10 mouse cellular contexts compared by ENCODE assay signal in genomic region chr1:159816614-159817371, GRCm38 (mm10).
DNase-seq lines count a peak whose midpoint lies in the region; TF ChIP-seq lines count a peak whose summit lies in the region.
"Had no signal": no experiment of that assay in that cellular context is flagged by ENCODE, and none has a peak within 500 bp of the region (broad histone marks: within the 10 kb centered on the region; RNA-seq: fewer than 3 reads in every experiment).

No protein-coding gene starts in this region.

- no peak overlapping the region for H3K27ac ChIP-seq in gastrocnemius, adult 2 months
- H3K27ac ChIP-seq in left cerebral cortex, adult 2 months, result no peak overlapping the region
- H3K27ac ChIP-seq: forebrain, embryonic 15.5 days; liver, embryonic 14.5 days had no signal

- peak; percentile 5; the same call in 1 of the 2 replicates for TF ChIP-seq CTCF in gastrocnemius, adult 2 months (IDR thresholded peaks at IDR 0.05)
- TF ChIP-seq CTCF in left cerebral cortex, adult 2 months (IDR thresholded peaks at IDR 0.05), result peak; percentile 44

- no peak for DNase-seq in gastrocnemius, adult 2 months
- DNase-seq in gastrocnemius, postnatal 25 days, result no peak
- DNase-seq in left cerebral cortex, adult 2 months (ENCODE audit: extremely low spot score in 1 of 2, low spot score in 2 of 2), result no peak
- no peak for DNase-seq in left cerebral cortex, postnatal 14 days (ENCODE audit: low spot score in 2 of 2)
- DNase-seq in embryo, embryonic 11 days, result peak; percentile 39
- peak; percentile 21 for DNase-seq in mesoderm, embryonic 11.5 days (ENCODE audit: low read depth, low spot score)
- DNase-seq in spleen, postnatal 4 days (ENCODE audit: low spot score in 2 of 2), result no peak
- DNase-seq in c-Kit-positive CD71-positive TER-119-positive erythroid progenitor cells, embryonic 14.5 days (ENCODE audit: low spot score), result no peak

- intact Hi-C loops in gastrocnemius, adult 2 months (cut with DNase I), result no loop called here
- intact Hi-C loops in left cerebral cortex, adult 2 months (cut with DNase I), result no loop called here
- intact Hi-C loops in left cerebral cortex, postnatal 14 days (cut with DNase I), result no loop called here

- H3K4me3 ChIP-seq in gastrocnemius, adult 2 months, result no peak overlapping the region
- no peak overlapping the region for H3K4me3 ChIP-seq in left cerebral cortex, adult 2 months
- H3K4me3 ChIP-seq: forebrain, embryonic 15.5 days had no signal

Comparison
In these comparisons a context has a peak if more than half of its experiments do, and no peak if none do; other contexts are left out.
1. DNase-seq: peak in embryo, embryonic 11 days (single experiment) and mesoderm, embryonic 11.5 days (single experiment); none in gastrocnemius, adult 2 months (single experiment), gastrocnemius, postnatal 25 days (single experiment), left cerebral cortex, adult 2 months (0 of 2), left cerebral cortex, postnatal 14 days (0 of 2), spleen, postnatal 4 days (0 of 2) and c-Kit-positive CD71-positive TER-119-positive erythroid progenitor cells, embryonic 14.5 days (single experiment).